Mouse (Mus musculus): Measurements from ENCODE around the gene Srp9.

DNA sequence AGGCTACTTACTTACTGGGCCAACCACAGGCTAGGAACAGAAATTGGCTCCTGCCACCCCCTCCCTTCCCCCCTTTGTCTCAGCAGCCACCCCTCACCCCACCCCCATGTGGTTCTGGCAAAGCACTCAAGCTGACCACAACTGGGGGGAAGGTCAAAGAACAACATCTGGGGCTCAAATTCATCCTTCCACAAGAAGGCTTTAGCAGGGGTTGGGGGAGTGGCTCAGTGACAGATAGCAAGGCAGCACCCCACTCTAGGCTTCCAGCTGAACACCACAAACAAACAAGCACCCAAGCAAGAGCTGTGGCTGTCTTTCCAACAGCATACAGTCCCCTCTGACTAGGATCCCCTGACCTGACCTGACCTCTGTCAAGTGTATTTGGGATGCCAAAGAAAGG is 21.8 kb upstream of the Srp9 start:
- TF ChIP-seq ZNF384 (IDR thresholded peaks at IDR 0.05; ENCODE audit: low read depth, low read length): no peak
- TF ChIP-seq CHD2 (IDR thresholded peaks at IDR 0.05; ENCODE audit: low read depth, low read length): no peak
